Mouse (Mus musculus) heart, embryonic 15.5 days (tissue): Measurements from ENCODE around the gene Syt9. TPM values are rescaled to one million over a fixed set of nuclear protein-coding genes. Genes with fewer than 3 reads are reported as not detected.

Source experiments
- ATAC-seq: fragments of 200-750 bp; cut with Nextera tagmentation; replicated peaks from 2 replicates; pipeline ENCODE4 v1.8.0; 2017; ENCODE audit warnings: low read depth, moderate TSS enrichment; ENCODE audit not compliant: insufficient number of reproducible peaks, insufficient read depth, low FRiP score
- H3K27ac ChIP-seq: fragments of 300-500 bp; sonication (generic); 2 replicates; pipeline ENCODE4 v1.5.1; 2015; ENCODE audit warnings: mild to moderate bottlenecking, inconsistent platforms
- H3K27me3 ChIP-seq: fragments of 300-500 bp; sonication (generic); 2 replicates; pipeline ENCODE4 v1.6.1; 2015; ENCODE audit warnings: inconsistent platforms
- H3K36me3 ChIP-seq: fragments of 300-500 bp; sonication (generic); 2 replicates; pipeline ENCODE4 v1.6.1; 2015; ENCODE audit warnings: mild to moderate bottlenecking, inconsistent platforms
- H3K4me1 ChIP-seq: fragments of 300-500 bp; sonication (generic); replicated peaks from 2 replicates; pipeline ENCODE4 v1.6.1; 2015; ENCODE audit warnings: inconsistent platforms
- H3K4me2 ChIP-seq: fragments of 300-500 bp; sonication (generic); 2 replicates; pipeline ENCODE4 v1.6.1; 2015; ENCODE audit warnings: inconsistent platforms, mild to moderate bottlenecking, moderate library complexity
- H3K4me3 ChIP-seq: fragments of 300-500 bp; sonication (generic); 2 replicates; pipeline ENCODE4 v1.5.1; 2015; ENCODE audit warnings: mild to moderate bottlenecking, inconsistent platforms
- H3K9ac ChIP-seq: fragments of 300-500 bp; sonication (generic); 2 replicates; pipeline ENCODE4 v1.6.1; 2015; ENCODE audit warnings: mild to moderate bottlenecking, inconsistent platforms
- H3K9me3 ChIP-seq: fragments of 300-500 bp; sonication (generic); replicated peaks from 2 replicates; pipeline ENCODE4 v1.6.1; 2016; ENCODE audit warnings: inconsistent platforms
- WGBS: fragments of 180-500 bp; shearing (Covaris S2); methylation state at CpG from one replicate; pipeline ENCODE4 v1.1.7; 2015; ENCODE audit warnings: mixed read lengths; 5-methylcytosine and 5-hydroxymethylcytosine counted together
- polyA plus RNA-seq: library from polyadenylated mRNA; unstranded; fragments of >200 nt; fragmentation: Nextera tagmentation; extraction: Ambion mirVana; gene quantifications from 2 replicates; pipeline ENCODE4 v1.2.1, GENCODE M21; 2015

The Syt9 gene
- polyA plus RNA-seq, 1 experiment from 2014 or later, result 0.31 TPM

DNA sequence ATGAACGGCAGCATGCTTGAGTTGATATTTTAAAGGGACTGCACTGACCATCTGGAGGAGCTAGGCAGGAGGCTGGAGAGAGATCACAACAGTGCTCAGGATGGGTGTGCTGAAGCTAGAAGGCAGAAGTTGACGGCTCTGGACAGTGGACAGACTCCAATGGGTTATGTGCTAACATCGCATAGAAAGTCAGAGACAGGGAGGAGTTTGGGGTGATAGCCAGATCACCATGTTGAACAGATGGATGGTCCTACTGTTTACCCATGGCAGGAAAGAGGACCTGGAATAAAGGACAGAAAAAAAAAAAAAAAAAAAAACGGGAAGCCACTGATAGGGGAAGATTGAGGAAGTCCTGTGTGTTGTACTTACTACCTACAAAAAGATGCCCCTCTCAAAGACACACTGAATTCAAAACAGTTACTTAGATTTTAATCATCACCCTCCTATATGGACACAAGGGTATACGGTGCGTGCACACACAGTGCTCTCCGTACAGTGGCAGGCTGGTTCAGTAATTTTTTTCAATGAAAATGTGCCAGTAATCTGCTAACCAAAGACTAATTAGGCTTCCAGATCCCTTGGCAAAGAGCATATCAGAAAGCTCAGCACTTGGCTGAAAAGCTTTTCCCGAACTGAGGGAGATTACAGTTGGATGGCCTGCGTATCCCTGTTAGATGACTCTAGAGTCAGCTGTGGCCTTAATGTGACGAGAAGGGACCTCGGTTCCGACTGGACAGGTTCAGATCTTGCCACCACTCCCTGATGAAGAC, 148.9 kb downstream of the Syt9 start:
- 75% methylated on average over 12 of the region's 12 CpGs for WGBS
- Histone ChIP-seq H3K9me3 (no peaks in the 10 kb centered on the region), H3K36me3 (no peaks in the 10 kb centered on the region), H3K27ac (no peak overlapping the region), H3K4me2 (no peak overlapping the region), H3K4me3 (no peak overlapping the region), H3K4me1 (peaks cover 3% of the 10 kb centered on the region; the same call in 1 of the 2 replicates), H3K9ac (no peak overlapping the region), H3K27me3 (no peaks in the 10 kb centered on the region)
- ATAC-seq, result no peak

GRCm38 (mm10) chr7:107521411-107521810, 150.9 kb downstream of the Syt9 start:
- H3K9me3 ChIP-seq, result no peaks in the 10 kb centered on the region
- no peak overlapping the region for H3K4me3 ChIP-seq
- H3K27me3 ChIP-seq, result no peaks in the 10 kb centered on the region
- H3K9ac ChIP-seq, result no peak overlapping the region
- no peaks in the 10 kb centered on the region for H3K36me3 ChIP-seq
- H3K4me2 ChIP-seq, result no peak overlapping the region
- no peak for ATAC-seq
- WGBS, result 71% methylated on average over 6 of the region's 6 CpGs
- peaks cover 3% of the 10 kb centered on the region; the same call in 1 of the 2 replicates for H3K4me1 ChIP-seq
- no peak overlapping the region for H3K27ac ChIP-seq

- 9% methylated on average over 1 of the region's 1 CpGs for WGBS
These were observed 155.8 kb downstream of the Syt9 start for GRCm38 (mm10) chr7:107526299-107526698.

DNA sequence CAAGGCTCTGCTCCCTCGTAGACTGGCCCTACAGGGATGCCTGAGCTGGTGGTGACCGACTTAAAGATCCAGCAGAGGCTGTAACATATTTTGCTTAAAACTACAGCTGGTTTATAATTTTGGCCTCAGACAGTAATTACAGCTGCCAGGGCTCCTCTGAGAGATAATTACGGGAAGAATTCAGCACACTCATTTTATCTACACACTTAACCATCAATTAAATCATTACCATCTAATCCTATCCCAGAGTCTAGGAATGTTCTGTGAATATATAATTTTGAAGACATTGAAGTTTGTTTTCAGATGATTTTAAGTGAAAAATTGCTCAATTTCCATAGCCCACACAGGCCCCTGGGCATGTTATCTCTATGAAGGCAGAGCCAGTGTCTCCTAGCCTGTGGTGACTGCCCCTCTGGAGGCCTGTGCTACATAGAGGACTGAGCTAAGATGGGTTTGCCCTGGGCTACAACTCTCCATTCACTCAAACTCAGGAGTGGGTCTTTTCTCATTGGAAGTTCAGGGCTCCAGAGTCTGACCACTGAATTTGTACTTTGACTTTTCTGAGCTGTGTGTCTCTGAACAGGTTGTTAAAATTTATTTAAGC, 157.7 kb downstream of the Syt9 start:
- no peak overlapping the region for H3K27ac ChIP-seq

More at GRCm38 (mm10) chr7:107526299-107526698, 155.8 kb downstream of the Syt9 start:
- no peak for ATAC-seq
- Histone ChIP-seq H3K36me3 (no peaks in the 10 kb centered on the region), H3K9ac (no peak overlapping the region), H3K4me1 (no peaks in the 10 kb centered on the region), H3K4me3 (no peak overlapping the region), H3K27me3 (no peaks in the 10 kb centered on the region), H3K27ac (no peak overlapping the region), H3K4me2 (no peak overlapping the region), H3K9me3 (no peaks in the 10 kb centered on the region)

GRCm38 (mm10) chr7:107529364-107529763, 158.8 kb downstream of the Syt9 start:
- ATAC-seq, result no peak
- Histone ChIP-seq H3K27me3 (no peaks in the 10 kb centered on the region), H3K4me2 (no peak overlapping the region), H3K4me1 (no peaks in the 10 kb centered on the region), H3K27ac (no peak overlapping the region), H3K9me3 (no peaks in the 10 kb centered on the region), H3K4me3 (no peak overlapping the region), H3K9ac (no peak overlapping the region), H3K36me3 (no peaks in the 10 kb centered on the region)
- WGBS, result 48% methylated on average over 5 of the region's 5 CpGs

More for the DNA sequence above, 157.7 kb downstream of the Syt9 start:
- WGBS, result 71% methylated on average over 3 of the region's 3 CpGs
- no peaks in the 10 kb centered on the region for H3K36me3 ChIP-seq
- H3K4me2 ChIP-seq, result no peak overlapping the region
- H3K27me3 ChIP-seq, result no peaks in the 10 kb centered on the region
- H3K9ac ChIP-seq, result no peak overlapping the region
- no peak overlapping the region for H3K4me3 ChIP-seq
- H3K9me3 ChIP-seq, result no peaks in the 10 kb centered on the region
- no peaks in the 10 kb centered on the region for H3K4me1 ChIP-seq
- no peak for ATAC-seq

GRCm38 (mm10) chr7:107535311-107535710, 164.8 kb downstream of the Syt9 start:
- 67% methylated on average over 4 of the region's 4 CpGs for WGBS

DNA sequence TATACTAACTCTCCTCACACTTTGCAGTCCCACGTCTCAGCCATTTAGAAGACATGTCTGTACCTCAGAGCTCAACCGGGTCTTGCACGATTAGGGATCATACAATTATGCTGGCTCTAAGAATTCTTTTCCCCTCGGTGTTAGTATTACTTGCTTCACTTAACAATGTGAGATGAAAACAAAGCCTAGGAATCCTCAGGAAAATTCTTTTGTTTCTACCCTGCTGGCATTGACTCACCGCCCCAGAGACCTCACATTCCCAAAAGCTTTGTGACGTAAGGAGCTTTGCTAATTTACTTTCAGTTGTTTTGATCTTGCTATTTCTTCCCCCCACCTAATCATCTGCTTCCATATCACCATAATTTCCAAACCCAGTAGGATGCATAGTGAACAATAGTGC, 166.0 kb downstream of the Syt9 start:
- no peaks in the 10 kb centered on the region for H3K9me3 ChIP-seq
- ATAC-seq, result no peak
- no peak overlapping the region for H3K4me3 ChIP-seq
- 59% methylated on average over 6 of the region's 6 CpGs for WGBS
- no peaks in the 10 kb centered on the region for H3K36me3 ChIP-seq
- no peaks in the 10 kb centered on the region for H3K4me1 ChIP-seq
- H3K9ac ChIP-seq, result no peak overlapping the region
- H3K27me3 ChIP-seq, result no peaks in the 10 kb centered on the region
- no peak overlapping the region for H3K4me2 ChIP-seq
- H3K27ac ChIP-seq, result no peak overlapping the region

More at GRCm38 (mm10) chr7:107535311-107535710, 164.8 kb downstream of the Syt9 start:
- H3K4me2 ChIP-seq, result no peak overlapping the region
- no peaks in the 10 kb centered on the region for H3K36me3 ChIP-seq
- H3K4me3 ChIP-seq, result no peak overlapping the region
- H3K9me3 ChIP-seq, result no peaks in the 10 kb centered on the region
- no peaks in the 10 kb centered on the region for H3K27me3 ChIP-seq
- H3K4me1 ChIP-seq, result no peaks in the 10 kb centered on the region
- H3K9ac ChIP-seq, result no peak overlapping the region
- ATAC-seq, result no peak
- H3K27ac ChIP-seq, result no peak overlapping the region

GRCm38 (mm10) chr7:107540034-107540433, 169.5 kb downstream of the Syt9 start:
- H3K4me2 ChIP-seq, result no peak overlapping the region
- ATAC-seq, result no peak
- H3K4me1 ChIP-seq, result no peaks in the 10 kb centered on the region
- H3K4me3 ChIP-seq, result no peak overlapping the region
- H3K9me3 ChIP-seq, result no peaks in the 10 kb centered on the region
- no peak overlapping the region for H3K27ac ChIP-seq
- H3K36me3 ChIP-seq, result no peaks in the 10 kb centered on the region
- 18% methylated on average over 4 of the region's 4 CpGs for WGBS
- H3K9ac ChIP-seq, result no peak overlapping the region
- H3K27me3 ChIP-seq, result no peaks in the 10 kb centered on the region

GRCm38 (mm10) chr7:107545011-107545410, 174.5 kb downstream of the Syt9 start:
- Histone ChIP-seq H3K9me3 (no peaks in the 10 kb centered on the region), H3K4me3 (no peak overlapping the region), H3K36me3 (no peaks in the 10 kb centered on the region), H3K9ac (no peak overlapping the region), H3K4me2 (no peak overlapping the region), H3K4me1 (no peaks in the 10 kb centered on the region), H3K27me3 (no peaks in the 10 kb centered on the region), H3K27ac (no peak overlapping the region)
- WGBS, result 64% methylated on average over 1 of the region's 1 CpGs
- no peak for ATAC-seq

DNA sequence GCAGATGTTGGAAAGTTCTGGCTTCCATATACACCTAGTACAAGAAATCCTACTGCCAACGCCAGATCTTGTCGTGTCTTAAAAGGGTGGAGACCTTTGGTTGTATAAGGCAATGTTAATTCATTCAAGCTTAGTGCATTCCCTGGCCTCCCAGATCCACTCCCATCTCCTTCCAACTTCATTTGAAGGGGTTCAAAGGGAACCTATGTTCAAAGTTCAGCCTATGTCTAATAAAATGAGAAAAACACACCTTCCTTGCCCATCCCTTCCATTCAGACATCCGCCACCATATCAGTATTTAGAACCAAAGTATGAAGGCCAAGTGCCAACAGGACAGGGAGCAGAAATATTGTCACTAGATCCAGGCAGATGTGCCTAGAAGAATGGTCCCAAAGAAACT, 177.3 kb downstream of the Syt9 start:
- no peaks in the 10 kb centered on the region for H3K36me3 ChIP-seq
- no peak overlapping the region for H3K9ac ChIP-seq
- no peaks in the 10 kb centered on the region for H3K4me1 ChIP-seq
- no peak overlapping the region for H3K27ac ChIP-seq
- H3K4me3 ChIP-seq, result no peak overlapping the region
- no peaks in the 10 kb centered on the region for H3K27me3 ChIP-seq
- no peak overlapping the region for H3K4me2 ChIP-seq
- no peak for ATAC-seq
- H3K9me3 ChIP-seq, result no peaks in the 10 kb centered on the region
- 82% methylated on average over 3 of the region's 3 CpGs for WGBS

GRCm38 (mm10) chr7:107553461-107553860, 182.9 kb downstream of the Syt9 start:
- Histone ChIP-seq H3K4me3 (no peak overlapping the region), H3K9me3 (no peaks in the 10 kb centered on the region), H3K36me3 (no peaks in the 10 kb centered on the region), H3K27ac (no peak overlapping the region), H3K9ac (no peak overlapping the region), H3K27me3 (no peaks in the 10 kb centered on the region), H3K4me1 (no peaks in the 10 kb centered on the region), H3K4me2 (no peak overlapping the region)
- no peak for ATAC-seq
- WGBS, result 67% methylated on average over 1 of the region's 1 CpGs

DNA sequence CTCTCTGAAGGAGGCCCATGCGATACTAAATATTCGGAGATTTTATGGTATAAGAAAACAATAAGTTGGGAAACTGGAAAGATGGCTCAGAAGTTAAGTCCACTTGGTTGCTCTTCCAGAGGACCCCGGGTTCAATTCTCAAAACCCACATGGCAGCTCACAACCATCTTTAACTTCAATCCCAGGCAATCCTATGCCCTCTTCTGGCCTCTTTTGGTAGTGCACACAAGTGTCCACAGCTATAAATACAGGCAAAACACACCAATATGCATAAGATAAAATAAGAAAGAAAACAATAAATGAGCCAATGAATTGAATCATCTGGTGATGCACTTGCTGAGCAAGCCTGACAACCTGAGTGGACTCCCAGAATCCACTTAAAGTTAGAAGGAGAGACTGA, 185.4 kb downstream of the Syt9 start:
- no peak overlapping the region for H3K4me2 ChIP-seq
- ATAC-seq, result no peak
- no peaks in the 10 kb centered on the region for H3K9me3 ChIP-seq
- H3K36me3 ChIP-seq, result no peaks in the 10 kb centered on the region
- H3K9ac ChIP-seq, result no peak overlapping the region
- H3K27ac ChIP-seq, result no peak overlapping the region
- WGBS, result 75% methylated on average over 3 of the region's 3 CpGs
- H3K4me1 ChIP-seq, result no peaks in the 10 kb centered on the region
- no peaks in the 10 kb centered on the region for H3K27me3 ChIP-seq
- no peak overlapping the region for H3K4me3 ChIP-seq
